Mouse (Mus musculus): ENCODE data around the gene Gm20479.

Gm20479 gene

DNA sequence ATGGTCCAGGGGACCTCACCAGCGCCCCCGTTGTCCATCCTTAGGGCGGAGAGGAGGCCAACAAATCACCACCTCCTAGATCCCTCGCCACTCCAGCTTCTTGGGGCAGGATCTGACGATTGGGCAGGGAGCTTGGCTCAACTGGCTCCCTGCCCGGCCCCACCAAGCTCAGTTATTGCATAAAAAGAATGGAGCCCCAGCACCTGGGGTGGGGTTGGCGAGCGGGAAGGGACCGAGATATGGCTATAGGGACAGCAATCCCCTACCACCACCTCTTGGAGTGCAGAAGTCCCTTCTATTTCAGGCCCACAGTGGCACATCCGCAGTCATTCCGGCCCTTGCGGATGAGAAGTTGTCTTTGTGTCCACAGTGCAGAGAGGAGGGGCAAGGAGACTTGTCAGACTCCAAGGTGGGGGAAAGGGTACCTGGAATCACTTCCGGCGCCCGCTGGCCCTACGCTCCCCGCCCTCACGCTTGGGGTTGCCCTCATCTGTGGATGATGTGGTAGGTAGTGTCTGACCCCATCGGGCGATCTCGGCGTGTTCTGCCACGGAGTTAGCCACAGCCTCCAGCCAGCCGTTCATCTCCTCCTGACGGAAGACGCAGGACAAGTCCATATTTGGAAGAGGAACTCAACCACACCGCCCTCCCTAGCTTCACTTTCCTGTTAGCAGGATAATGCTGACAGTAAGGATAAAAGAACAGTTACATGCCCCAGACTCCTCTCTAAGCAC is at the start of gene Gm20479:
Gm20479 (minus strand) TSS at position 559 of the 734 bp plus-strand sequence.
- no peak for DNase-seq

DNA sequence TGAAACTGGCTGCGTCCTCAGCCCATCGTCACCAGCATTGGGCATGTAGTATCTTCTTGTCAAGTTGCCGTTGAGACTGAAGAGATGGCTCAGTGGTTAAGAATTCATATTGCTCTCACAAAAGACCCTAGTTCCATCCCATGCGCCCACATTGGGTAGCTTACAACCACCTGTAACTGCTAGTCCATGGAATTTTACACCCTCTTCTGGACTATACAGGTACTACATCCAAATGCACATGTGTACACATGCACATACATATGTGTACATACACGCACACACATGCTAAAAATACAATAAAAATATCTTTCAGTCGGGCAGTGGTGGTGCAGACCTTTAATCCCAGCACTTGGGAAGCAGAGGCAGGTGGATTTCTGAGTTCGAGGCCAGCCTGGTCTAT is 49.3 kb upstream of the Gm20479 start:
- no peak for DNase-seq

DNA sequence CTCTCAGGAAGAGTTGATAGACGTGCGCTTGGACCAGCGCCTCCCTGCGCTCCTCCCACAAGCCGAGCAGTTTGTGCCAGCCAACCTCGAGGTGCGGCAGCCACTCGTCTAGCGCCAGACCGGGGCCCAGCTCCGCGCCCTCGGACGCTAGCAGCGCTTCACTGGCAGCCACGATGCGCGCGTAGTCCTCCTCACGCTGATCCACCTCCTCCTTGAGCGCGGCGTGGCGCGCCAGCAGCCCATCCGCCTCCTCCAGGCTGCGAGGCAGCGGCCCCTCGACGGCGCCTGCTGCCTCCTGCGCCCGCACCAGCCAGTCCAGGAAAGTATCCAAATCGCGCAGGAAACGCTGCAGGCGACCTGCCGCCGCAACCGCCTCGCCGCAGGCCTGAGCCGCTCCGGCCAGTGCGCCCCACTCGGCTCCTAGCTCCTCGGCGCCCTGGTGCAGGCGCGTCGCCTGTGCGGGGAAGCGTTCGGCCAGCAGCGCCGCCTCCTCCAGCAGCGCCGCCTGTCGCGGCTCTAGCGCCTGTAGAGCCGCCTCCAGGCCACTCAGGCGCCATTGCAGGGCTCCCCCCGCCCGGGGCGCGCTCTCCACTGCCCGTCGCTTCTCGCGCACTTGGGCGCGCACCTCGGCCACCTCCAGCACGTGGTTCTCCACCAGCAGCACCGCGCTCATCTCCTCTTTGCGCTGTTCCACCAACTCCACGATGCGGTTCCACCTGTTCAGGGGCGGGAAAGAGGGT is 47.2 kb upstream of the Gm20479 start:
- DNase-seq: no peak

DNA sequence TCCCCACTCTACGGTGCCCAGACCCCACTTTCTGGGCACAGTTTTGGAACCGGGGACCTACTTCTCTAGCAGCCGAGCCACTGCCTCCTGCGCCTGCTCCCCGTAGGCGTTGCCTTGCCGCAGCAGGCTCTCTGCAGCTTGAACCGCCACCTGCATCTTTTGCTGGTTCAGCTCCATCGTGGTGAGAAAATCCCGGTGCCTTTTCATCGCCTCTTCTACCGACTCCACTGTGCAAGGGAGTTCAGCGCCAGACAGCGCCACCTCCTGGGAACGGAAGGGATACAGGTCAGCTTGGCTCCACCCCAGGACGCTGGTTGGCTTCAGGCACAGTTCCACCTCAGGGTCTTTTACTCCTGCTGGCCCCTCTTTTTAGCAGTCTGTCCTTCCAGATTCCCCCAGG is 45.5 kb upstream of the Gm20479 start:
- peak; percentile 67 for DNase-seq

DNA sequence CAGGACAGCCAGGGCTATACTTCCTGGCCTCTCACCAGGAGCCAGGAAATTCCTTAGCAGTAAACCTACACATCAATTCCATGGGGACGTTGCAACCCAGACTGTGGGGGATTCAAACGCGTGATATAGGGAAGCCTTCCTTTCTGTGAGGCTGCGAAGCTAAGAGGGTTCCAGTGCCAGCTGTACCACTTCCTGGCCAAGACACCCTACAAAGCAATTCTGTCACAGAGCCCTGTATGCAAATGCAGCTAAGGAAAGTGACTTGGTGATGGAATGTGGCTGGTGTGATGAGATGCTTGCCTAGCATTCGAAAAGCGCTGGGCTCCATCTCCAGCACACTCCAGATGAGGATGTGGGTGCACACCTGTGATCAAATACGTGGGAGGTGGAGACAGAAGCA is 43.3 kb upstream of the Gm20479 start:
- DNase-seq: no peak

DNA sequence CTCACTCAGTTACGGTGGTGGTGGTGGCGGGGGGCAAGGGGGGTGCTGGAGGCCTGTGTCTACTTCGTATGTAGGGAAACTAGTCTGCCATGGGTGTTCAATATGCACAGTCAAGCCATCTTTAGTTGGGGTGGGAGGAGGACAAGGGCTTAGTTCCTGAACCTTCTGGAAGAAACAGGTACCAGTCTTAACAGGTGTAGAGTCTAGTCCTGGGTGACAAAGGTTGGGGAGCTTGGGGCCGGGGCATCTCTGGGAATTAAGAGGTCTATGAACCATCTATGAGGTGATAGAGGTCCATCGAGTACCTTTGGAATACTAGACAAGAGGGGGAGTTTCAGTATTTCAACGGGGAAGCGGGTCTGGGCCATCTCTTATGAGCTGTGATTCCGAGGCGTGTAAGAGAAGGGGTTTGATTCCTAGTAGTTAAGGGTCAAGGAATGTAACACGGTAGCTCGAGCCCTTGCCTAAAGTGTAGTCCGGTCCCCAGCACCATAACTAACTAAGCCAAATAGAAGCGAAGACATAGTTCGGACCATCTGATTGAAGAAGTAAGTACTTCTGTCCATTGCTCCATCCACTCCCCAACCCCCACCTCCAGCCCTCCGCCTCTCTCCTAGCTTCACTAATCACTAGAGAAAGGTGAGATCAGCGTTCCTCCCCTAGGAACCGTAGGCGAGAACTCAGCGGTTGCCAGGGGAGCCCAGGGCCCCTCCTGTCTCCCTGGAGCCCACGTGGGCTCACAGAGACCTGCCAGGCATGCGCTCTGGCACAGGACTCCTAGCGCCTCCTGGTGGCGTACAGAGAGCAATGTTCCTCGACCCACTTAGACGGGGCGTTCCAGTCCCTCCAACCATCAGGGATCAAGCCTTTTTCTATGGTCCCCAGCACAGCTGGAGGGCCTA is 40.1 kb upstream of the Gm20479 start:
- peak; percentile 79 for DNase-seq

DNA sequence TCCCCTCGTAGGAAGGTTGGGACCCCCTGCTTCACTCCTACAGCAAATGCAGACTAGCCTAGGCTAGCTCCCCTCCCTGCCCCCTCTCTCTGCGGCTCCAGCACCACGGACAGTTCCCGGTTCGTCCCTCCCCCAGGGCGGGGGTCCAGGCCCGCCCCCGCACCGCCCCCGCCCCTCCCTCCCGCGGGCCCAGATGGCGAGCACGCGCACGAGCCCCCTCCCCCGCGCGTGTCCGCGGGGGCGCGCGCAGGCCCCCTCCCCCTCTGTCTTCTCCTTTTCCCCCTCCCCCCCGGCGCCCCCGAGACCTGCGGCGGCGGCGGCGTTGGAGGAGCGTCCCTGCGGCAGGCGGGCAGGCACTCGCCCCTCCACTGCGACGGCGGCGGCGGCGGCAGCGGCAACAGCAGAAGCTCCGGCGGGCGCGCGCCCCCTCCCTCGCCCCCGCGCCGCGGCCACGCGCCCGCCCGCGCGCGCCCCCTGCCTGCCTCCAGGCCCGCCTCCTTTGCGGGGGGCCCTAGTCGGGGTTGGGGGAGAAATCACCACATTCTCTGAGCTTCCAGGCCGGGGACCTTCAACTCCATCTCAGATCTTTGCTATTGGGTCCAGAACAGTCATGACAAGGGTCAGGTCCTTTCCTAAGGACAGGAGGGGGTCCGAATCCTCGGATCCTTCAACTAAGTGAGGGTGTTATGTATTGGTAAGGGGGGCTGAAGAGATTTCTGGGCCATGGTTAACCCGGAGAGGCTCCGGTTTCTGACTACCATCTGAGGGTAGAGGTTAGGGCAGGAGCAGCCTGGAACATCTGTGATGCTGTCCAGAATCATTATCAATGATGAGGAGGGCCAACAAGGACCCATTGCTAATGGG is 39.2 kb upstream of the Gm20479 start:
- no peak for DNase-seq

DNA sequence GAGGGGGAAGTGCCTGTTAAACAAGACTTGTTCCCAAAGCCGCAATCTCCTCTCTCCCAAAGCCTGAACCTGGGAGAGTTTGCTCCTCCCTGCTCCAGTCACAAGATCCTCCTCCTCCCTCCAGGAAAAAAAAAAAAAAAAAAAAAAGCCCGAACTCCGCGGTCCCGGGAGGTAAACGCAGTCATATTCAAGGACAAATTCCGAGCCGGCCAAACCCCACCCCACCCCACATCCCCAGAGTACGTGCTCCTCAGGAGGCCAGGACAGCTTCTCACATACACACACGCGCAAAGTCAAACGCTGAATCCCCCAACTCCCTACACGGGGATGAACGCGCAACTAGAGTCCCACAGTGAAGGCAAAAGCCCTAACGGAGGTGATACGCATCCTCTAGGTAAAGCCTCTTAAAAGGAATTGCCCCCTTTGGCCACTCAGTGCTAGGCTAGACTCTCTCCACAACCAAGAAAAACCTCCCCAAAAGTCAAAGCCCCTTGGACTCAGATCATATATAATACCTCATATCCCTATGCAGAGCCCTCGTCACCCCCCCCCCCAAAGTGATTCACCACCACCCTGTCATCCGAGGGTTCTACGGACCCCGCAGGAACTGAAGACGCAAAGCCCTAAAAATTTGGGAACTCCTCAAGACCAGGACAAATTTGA is 38.4 kb upstream of the Gm20479 start:
- DNase-seq: no peak

DNA sequence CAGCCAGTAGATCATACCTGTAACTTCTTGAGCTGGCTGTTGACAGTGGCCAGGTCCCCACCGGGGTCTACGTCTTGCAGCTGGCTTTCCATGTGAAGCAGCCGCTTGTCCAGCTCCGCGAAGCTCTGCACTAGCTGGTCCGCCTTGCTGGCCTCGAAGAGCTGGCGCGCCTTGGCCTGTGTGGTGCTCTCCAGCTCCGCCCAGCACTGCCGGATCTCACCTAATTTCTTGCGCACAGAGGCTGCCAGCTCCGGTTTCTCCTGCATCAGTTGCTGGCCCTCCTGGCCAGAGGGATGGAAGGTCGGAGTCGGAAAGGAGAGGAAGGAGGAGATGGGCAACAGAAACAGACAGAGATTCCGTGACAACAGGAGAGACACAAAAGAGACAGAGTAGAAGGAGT is 34.2 kb upstream of the Gm20479 start:
- no peak for DNase-seq

DNA sequence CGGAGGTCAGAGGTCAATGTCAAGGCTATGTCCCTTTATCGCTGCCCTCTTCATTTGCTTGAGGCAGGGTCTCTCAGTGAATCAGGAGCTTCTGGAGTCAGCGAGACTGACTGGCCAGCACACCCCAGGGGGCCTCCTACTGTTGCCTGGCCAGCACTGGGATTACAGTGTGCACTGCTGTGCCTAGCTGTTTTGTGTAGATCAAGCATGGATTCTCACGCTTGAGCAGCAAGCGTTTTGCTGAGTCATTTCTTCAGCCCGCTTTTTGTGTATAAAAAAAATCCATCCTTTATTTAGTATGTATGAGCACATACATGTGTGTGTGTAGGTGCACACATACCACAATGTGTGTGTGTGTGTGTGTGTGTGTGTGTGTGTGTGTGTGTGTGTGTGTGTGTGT is 32.0 kb upstream of the Gm20479 start:
- no peak for DNase-seq

DNA sequence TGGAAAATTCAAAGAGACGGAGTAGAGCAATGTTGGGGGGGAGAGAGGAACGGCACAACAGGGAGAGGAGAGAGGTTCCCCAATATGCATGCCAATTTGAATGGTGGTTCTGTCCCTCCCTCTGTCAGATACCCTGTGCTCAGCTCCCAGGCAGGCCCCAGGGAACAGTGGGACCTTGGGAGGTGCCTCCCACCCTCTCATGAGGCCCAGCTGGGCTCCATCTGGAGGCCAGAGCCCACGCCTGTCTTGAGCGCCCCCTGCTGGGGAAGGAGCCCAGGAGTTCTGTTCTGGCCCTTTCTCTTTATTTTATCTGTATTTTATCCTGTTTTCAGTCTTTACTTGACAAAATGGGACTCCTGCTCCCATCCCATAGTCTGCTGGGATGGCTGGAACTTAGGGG is 27.5 kb upstream of the Gm20479 start:
- DNase-seq: peak; percentile 71

DNA sequence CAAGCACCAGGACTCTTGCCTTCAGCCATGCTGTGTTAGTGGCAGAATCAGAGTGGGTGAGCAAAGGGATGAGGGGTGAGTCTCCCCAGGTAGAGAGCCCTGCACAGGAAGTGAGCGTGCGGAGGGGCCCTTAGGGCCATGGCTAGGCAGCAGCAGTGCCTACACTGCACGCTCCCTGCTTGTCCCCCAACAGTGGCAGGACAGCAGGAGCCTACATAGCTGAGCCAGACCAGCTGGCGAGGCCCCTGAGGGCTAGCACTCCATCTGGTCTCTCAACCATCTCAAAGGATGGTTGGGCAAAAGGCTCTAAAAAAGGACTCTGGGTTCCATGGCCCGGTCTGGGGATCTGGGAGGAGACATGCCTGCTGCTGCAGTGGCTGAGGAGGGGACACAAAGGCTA is 26.9 kb upstream of the Gm20479 start:
- no peak for DNase-seq

DNA sequence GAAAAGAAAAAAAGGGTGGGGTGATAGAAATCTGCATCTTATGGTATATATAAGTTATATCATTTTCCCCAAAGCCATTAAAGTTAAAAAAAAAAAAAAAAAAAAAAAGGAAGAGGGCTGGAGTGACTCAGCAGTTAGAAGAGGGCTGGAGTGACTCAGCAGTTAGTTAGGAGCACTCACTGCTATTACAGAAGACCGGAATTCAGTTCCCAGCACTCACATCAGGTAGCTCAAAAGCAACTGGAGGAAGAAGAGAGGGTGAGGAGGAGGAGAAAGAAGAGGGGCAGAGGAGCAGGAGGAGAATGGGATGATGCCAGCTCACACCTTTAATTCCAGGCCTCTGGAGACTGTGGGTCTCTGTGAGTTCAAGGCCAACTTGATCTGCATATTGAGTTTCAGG is 26.0 kb upstream of the Gm20479 start:
- no peak for DNase-seq

DNA sequence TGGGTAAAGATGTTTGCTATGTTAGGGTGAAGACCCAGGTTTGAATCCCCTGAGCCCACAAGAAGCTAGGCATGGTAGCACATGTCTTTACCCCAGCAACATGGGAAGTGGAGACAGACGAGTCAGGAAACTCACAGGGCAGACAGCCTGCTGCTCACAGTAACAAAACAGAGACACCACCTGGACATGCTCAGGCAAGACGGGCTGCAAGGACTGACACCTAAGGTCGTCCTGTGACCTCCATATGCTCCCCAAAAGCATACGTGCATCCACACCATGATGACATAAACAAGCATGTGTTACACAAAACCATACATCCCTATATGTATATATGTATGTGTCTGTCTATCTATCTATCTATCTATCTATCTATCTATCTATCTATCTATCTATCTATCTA is 24.3 kb upstream of the Gm20479 start:
- DNase-seq: no peak

DNA sequence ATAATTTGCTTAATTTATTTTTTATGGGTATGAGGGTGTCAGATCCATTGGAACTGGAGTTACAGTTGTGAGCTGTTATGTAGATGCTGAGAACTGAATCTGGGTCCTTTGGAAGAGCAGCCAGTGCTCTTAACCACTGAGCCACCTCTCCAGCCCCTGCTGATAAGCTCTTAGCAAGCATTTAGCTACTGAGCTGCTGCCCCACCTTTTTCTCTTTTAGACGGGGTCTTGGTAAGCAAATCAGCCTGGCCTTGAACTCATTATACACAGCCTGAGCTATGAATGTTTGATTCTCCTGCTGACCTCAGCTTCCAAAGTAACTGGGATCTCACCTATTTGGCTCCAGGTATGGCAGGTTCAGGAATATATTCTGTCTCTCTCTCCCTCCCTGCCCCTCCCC is 23.8 kb upstream of the Gm20479 start:
- DNase-seq: no peak

DNA sequence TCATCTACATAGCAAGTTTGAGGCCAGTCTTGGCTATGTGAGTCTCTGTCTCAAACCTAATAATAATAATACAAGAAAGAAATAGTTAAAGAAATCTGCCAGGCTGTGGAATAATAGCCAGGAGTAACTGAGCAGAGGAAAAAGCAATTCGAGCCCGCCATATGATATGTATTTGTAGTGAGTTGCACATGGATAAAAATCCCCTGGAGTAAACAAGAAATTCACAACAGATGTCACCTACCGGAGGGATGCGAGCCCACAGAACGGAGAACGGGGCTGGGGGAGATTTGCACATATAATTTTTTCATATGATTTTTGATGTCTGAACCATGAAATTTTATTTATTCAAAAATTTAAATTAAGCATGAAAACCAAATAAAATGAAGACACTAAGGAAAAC is 22.6 kb upstream of the Gm20479 start:
- no peak for DNase-seq

DNA sequence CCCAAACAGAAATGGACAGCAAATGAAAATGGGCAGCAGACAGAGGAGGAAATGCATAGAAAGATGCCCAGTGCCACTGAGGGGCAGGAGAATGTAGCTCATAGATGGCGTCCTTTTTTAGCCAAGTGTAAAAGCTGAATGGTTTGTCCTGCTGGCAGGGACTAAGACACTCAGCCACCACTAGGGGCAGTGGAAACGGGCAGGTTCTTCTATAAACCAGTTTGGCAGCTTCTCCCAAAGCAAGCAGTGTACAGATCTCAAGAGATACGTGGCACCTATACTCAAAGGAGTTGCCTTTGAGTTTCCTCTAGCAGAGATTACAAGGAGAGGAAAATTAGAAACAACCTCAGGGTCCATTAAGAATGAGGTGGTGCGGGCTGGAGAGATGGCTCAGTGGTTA is 21.2 kb upstream of the Gm20479 start:
- no peak for DNase-seq

DNA sequence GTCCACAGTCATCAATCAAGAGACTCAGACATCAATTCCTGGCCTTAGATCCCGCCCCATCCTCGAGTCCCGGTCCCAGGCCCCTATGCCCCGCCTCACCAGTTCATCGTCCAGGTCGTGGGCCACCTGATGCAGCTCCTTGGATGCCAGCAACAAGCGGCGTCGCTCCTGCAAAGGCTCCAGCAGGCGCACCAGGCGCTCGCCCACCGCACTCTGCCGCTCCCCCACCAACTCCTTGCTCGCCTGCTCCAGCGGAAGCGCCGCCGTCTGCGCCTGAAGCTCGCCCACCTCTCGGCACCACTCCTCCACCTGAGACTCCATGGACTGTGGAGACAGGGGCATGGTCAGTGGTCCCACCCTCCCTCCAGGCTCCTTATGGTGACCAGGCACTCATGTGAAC is 18.1 kb upstream of the Gm20479 start:
- peak; percentile 73 for DNase-seq

DNA sequence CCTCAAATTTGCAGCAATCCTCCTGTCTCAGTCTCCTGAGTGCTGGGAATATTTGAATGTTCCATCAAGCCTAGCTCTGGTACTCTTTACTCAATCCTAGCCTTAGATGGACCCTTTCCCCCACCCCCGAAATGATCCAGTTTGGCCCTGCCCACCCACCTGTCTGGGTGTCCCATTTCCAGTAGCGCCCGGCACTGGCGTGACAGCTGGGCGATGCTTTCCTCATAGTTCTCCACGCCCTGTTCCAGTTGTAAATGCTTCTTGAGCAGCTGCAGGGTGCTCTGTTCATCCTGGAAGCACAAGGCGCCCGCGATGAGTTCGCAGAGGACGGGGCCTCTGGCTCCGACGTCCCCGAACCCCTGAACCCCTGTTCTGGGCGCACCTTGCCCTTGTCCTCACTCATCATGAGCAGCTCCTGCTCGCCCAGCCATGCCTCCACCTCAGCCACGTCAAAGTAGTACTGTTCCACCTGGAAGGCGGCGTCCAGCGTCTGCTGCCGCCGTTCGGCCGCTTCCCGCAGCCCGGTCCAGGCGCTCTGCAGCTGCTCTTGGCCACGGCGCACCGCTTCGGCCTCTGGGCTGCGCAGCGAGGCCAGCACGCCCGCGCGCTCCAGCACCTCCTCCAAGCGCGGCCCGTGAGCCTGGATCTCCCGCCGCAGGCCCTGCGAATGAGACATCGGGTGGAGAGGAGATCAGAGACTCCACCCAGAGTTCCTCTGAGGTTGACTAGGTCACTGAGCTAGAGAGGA is 14.7 kb upstream of the Gm20479 start:
- DNase-seq: no peak

DNA sequence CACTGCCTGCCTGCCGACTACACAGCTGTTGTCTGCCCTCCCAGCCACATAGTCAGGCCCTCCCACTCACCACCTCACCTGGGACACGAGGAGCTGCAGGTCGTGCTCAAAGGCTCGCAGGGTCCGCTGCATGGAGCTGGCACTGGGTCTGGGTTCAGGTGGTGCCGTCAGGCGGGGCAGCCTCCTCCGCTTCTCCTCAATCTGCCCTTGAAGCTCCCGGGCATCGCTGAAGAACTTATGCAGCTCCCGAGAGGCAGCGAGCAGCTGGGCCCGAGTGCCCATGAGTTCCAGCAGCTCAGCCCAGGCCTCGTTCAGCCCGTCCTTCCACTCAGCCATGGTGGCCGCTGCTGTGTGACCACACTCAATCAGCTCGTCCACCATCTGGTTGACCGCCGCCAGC is 11.9 kb upstream of the Gm20479 start:
- DNase-seq: no peak

DNA sequence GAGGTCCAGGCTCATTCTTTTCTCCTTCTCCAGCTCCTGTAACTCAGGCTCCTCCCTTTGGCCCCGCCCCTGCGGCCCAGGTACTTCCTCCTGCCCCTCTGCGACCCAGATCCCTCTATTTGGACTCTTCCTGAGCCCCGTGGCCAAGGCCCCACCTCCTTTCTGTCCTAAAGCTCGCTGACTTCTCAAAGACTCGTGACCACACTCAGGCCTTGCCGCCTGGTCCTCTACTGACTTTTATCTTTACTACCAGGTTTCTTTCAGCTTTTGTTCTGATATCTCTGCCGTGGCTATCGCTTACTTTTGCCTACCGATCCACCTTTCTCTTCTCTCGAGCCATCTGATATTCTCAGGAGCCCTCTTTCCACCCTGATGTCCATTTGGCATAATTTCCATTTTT is 10.8 kb upstream of the Gm20479 start:
- no peak for DNase-seq

Measured in layer of hippocampus, adult 9-11 months (tissue).